Mouse (Mus musculus) hindbrain, embryonic 16.5 days (tissue): ENCODE results near the gene Smurf2. TPM values are rescaled to one million over a fixed set of nuclear protein-coding genes. Genes with fewer than 3 reads are reported as not detected.
A peak's percentile ranks its signal among the peaks of the same experiment; 100 is the strongest.

Experiments used
- ATAC-seq: fragments of 200-750 bp; cut with Nextera tagmentation; 2 replicates; pipeline ENCODE4 v1.8.0; 2017; ENCODE audit warnings: moderate TSS enrichment, moderate library complexity
- H3K27ac ChIP-seq: fragments of 300-500 bp; sonication (generic); 2 replicates; pipeline ENCODE4 v1.5.1; 2014; ENCODE audit warnings: low read depth, mild to moderate bottlenecking, control low read depth, low read length, moderate library complexity
- H3K27me3 ChIP-seq: fragments of 300-500 bp; sonication (generic); replicated peaks from 2 replicates; pipeline ENCODE4 v1.6.1; 2014; ENCODE audit warnings: low read length; ENCODE audit not compliant: control insufficient read depth, insufficient read depth
- H3K36me3 ChIP-seq: fragments of 300-500 bp; sonication (generic); 2 replicates; pipeline ENCODE4 v1.6.1; 2014; ENCODE audit warnings: mild to moderate bottlenecking, low read length, moderate library complexity, mixed read lengths; ENCODE audit not compliant: control insufficient read depth, insufficient read depth
- H3K4me1 ChIP-seq: fragments of 300-500 bp; sonication (generic); 2 replicates; pipeline ENCODE4 v1.6.1; 2014; ENCODE audit warnings: low read depth, low read length; ENCODE audit not compliant: control insufficient read depth, insufficient read depth
- H3K4me2 ChIP-seq: fragments of 300-500 bp; sonication (generic); 2 replicates; pipeline ENCODE4 v1.6.1; 2014; ENCODE audit warnings: mild to moderate bottlenecking, low read length, control low read depth, moderate library complexity
- H3K4me3 ChIP-seq: fragments of 300-500 bp; sonication (generic); 2 replicates; pipeline ENCODE4 v1.5.1; 2014; ENCODE audit warnings: mild to moderate bottlenecking, low read length, control low read depth, moderate library complexity
- H3K9ac ChIP-seq: fragments of 300-500 bp; sonication (generic); 2 replicates; pipeline ENCODE4 v1.6.1; 2014; ENCODE audit warnings: low read depth, mild to moderate bottlenecking, control low read depth, low read length, moderate library complexity
- H3K9me3 ChIP-seq: fragments of 300-500 bp; sonication (generic); 2 replicates; pipeline ENCODE4 v1.6.1; 2014; ENCODE audit warnings: mild to moderate bottlenecking, low read length, moderate library complexity; ENCODE audit not compliant: control insufficient read depth
- WGBS: fragments of 180-500 bp; shearing (Covaris S2); extraction: QIAGEN DNeasy Blood & Tissue Kit; methylation state at CpG from one replicate; pipeline ENCODE4 v1.1.7; 2014; 5-methylcytosine and 5-hydroxymethylcytosine counted together
- polyA plus RNA-seq: library from polyadenylated mRNA; unstranded; fragments of >200 nt; fragmentation: Nextera tagmentation; extraction: Ambion mirVana; gene quantifications from 2 replicates; pipeline ENCODE4 v1.2.1, GENCODE M21; 2015

Gene Smurf2
- polyA plus RNA-seq, 1 experiment from 2014 or later, result 10.6 TPM

DNA sequence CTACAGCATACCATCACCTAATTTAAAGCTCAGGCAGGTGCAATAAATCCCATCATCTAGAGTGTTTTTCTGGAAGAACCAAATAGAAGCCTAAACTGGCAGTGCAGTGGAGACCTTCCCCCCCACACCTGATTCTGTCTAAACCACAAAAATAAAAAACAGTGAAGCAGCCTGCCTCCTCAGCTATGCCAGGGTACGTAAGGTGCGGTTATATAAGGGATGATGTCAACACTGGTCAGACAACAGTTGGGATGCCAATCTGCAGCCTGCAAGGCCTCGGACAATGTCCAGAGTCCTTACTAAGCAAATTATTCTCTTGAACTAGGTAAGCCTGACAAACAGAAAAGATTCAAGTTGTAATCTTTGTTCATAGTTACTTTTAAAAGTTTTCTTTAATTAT is 78.5 kb downstream of the Smurf2 start:
- 94% methylated on average over 3 of the region's 3 CpGs for WGBS
- peaks cover 12% of the 10 kb centered on the region for H3K36me3 ChIP-seq
- no peak overlapping the region for H3K4me3 ChIP-seq

DNA sequence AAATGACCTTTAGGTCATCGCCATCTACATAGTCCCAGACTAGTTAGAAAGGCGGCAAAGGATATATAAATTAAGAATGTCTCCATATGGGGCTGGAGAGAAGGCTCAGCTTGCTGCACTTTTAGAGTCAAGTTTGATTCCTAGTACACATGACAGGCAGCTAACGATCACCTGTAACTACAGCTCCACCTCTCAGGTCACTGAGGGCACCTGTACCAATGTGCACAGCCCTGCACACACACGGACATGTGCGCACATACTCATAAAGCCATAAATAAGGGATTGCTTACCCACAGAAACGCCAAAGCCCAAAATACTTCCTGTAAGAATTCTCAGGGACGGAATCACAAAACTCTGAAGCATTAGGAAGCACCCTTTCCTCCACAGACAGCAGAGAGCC is 92.4 kb downstream of the Smurf2 start:
- Histone ChIP-seq H3K4me2 (no peak overlapping the region), H3K27ac (no peak overlapping the region), H3K36me3 (peaks cover 15% of the 10 kb centered on the region), H3K9me3 (no peaks in the 10 kb centered on the region), H3K4me1 (no peaks in the 10 kb centered on the region), H3K4me3 (no peak overlapping the region), H3K9ac (no peak overlapping the region), H3K27me3 (no peaks in the 10 kb centered on the region)
- ATAC-seq, result no peak
- 96% methylated on average over 7 of the region's 7 CpGs for WGBS

More for the DNA sequence above, 78.5 kb downstream of the Smurf2 start:
- no peak overlapping the region for H3K4me2 ChIP-seq
- H3K4me1 ChIP-seq, result no peaks in the 10 kb centered on the region
- no peaks in the 10 kb centered on the region for H3K27me3 ChIP-seq
- H3K27ac ChIP-seq, result no peak overlapping the region
- H3K9ac ChIP-seq, result no peak overlapping the region
- no peak for ATAC-seq
- H3K9me3 ChIP-seq, result no peaks in the 10 kb centered on the region

DNA sequence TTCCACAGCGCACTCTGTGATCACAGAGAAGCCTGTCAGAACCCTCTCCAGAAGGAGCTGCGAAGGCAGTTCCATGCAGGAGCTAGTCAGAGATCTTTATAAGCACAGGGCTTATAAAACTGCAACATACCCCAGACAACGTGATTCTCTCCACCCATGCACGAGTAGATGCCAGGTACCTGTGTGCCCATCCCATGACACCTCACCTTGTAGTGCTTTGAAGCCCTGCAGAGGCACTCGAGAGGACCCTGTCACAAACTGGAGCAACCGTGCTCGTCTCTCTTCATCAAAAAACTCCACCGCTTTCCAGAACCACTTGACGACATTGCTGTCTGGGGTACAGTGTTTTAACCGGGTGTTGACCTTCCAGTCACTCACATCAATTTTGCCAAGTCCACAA is 96.1 kb downstream of the Smurf2 start:
- H3K4me1 ChIP-seq, result no peaks in the 10 kb centered on the region
- H3K27me3 ChIP-seq, result no peaks in the 10 kb centered on the region
- H3K36me3 ChIP-seq, result peaks cover 20% of the 10 kb centered on the region
- no peak overlapping the region for H3K4me3 ChIP-seq
- H3K4me2 ChIP-seq, result no peak overlapping the region
- ATAC-seq, result no peak
- no peaks in the 10 kb centered on the region for H3K9me3 ChIP-seq
- no peak overlapping the region for H3K9ac ChIP-seq
- no peak overlapping the region for H3K27ac ChIP-seq
- WGBS, result 93% methylated on average over 10 of the region's 10 CpGs

DNA sequence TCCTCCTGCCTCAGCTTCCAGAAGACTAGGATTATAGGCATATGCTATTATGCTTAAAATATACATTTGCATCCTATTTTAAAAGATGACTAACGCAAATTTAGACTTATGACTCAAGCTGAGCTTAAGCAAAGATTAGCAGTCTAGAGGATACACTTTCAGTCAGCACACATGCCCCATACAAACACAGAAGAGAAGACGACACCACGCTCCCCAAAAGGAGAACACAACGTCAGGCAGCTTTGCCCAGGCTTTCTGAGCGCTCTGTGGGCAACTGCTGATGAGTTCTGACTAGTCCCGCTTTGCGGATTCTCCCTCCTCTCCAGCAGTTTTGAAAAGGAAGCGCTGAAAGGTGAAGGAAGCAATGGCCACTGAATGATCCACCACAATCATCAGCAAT is 96.8 kb downstream of the Smurf2 start:
- 93% methylated on average over 8 of the region's 8 CpGs for WGBS
- H3K27ac ChIP-seq, result no peak overlapping the region
- H3K4me2 ChIP-seq, result no peak overlapping the region
- no peak overlapping the region for H3K9ac ChIP-seq
- no peak overlapping the region for H3K4me3 ChIP-seq
- no peaks in the 10 kb centered on the region for H3K27me3 ChIP-seq
- peaks cover 22% of the 10 kb centered on the region for H3K36me3 ChIP-seq
- ATAC-seq, result no peak
- H3K9me3 ChIP-seq, result no peaks in the 10 kb centered on the region
- H3K4me1 ChIP-seq, result peaks cover 3% of the 10 kb centered on the region

- ATAC-seq, result no peak
- no peak overlapping the region for H3K9ac ChIP-seq
- no peaks in the 10 kb centered on the region for H3K27me3 ChIP-seq
- no peak overlapping the region for H3K27ac ChIP-seq
- 81% methylated on average over 5 of the region's 5 CpGs for WGBS
- peaks cover 25% of the 10 kb centered on the region for H3K36me3 ChIP-seq
- H3K4me3 ChIP-seq, result no peak overlapping the region
- H3K4me1 ChIP-seq, result peaks cover 7% of the 10 kb centered on the region
- H3K9me3 ChIP-seq, result no peaks in the 10 kb centered on the region
- H3K4me2 ChIP-seq, result no peak overlapping the region
Measured at GRCm38 (mm10) chr11:106822911-106823310, 97.6 kb downstream of the Smurf2 start.

GRCm38 (mm10) chr11:106822491-106822890 is 98.0 kb downstream of the Smurf2 start:
- no peak overlapping the region for H3K9ac ChIP-seq
- 91% methylated on average over 8 of the region's 8 CpGs for WGBS
- ATAC-seq, result no peak
- H3K36me3 ChIP-seq, result peaks cover 22% of the 10 kb centered on the region
- H3K4me2 ChIP-seq, result no peak overlapping the region
- no peak overlapping the region for H3K4me3 ChIP-seq
- H3K27ac ChIP-seq, result no peak overlapping the region
- H3K9me3 ChIP-seq, result no peaks in the 10 kb centered on the region
- H3K4me1 ChIP-seq, result peaks cover 10% of the 10 kb centered on the region
- no peaks in the 10 kb centered on the region for H3K27me3 ChIP-seq

GRCm38 (mm10) chr11:106821397-106821796 is 99.1 kb downstream of the Smurf2 start:
- Histone ChIP-seq H3K9me3 (no peaks in the 10 kb centered on the region), H3K27me3 (no peaks in the 10 kb centered on the region), H3K4me3 (no peak overlapping the region), H3K4me1 (peaks cover 10% of the 10 kb centered on the region), H3K4me2 (no peak overlapping the region), H3K36me3 (peaks cover 19% of the 10 kb centered on the region), H3K9ac (no peak overlapping the region), H3K27ac (no peak overlapping the region)
- 87% methylated on average over 6 of the region's 6 CpGs for WGBS
- ATAC-seq, result no peak

DNA sequence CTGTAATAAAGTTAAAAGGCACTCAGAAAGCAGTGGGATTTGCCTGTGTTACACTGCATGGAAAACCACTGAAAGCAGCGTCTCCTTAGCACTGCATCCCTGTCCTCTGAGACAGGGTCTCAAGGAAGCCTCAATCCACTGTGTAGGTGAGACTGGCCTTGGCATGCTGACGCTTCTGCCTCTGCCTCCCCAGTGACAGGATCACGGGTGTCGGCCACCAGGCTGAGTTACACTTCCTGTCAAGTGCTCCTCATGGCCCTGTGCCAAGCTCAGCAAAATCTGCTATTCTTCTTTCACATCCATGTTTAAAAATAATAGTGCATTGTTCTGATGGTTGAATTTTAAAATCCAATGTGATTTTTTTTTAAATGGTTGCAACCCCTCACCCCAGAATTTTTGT is 99.5 kb downstream of the Smurf2 start:
- Histone ChIP-seq H3K27me3 (no peaks in the 10 kb centered on the region), H3K4me2 (no peak overlapping the region), H3K4me1 (peaks cover 10% of the 10 kb centered on the region), H3K27ac (no peak overlapping the region), H3K36me3 (peaks cover 21% of the 10 kb centered on the region), H3K9ac (no peak overlapping the region), H3K9me3 (no peaks in the 10 kb centered on the region), H3K4me3 (no peak overlapping the region)
- WGBS, result 69% methylated on average over 4 of the region's 4 CpGs
- no peak for ATAC-seq

DNA sequence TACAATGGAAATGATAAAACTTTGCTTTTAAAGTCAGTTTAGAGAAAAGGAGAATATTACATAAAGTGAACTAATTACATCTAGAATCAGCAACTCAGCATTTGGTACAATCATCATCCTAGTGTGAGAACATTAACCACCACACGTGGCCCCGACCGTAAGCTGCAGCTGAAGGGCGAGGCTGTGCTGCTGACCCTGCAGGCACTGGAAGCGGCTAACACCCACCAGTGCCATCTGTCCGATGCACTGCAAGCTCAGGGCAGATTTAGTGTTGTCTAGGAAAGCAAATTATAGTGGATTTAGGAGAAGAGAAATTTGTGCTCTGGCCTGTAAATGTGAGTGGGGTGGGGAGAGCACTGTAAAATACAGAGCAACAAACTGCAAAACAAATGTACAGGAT is 100.3 kb downstream of the Smurf2 start:
- Histone ChIP-seq H3K4me1 (peaks cover 10% of the 10 kb centered on the region), H3K9ac (no peak overlapping the region), H3K4me3 (no peak overlapping the region), H3K27me3 (no peaks in the 10 kb centered on the region), H3K4me2 (no peak overlapping the region), H3K27ac (no peak overlapping the region), H3K36me3 (peaks cover 23% of the 10 kb centered on the region), H3K9me3 (no peaks in the 10 kb centered on the region)
- ATAC-seq, result 0 out of 2 replicates have a peak, but pooled peaks have one; percentile 55
- 68% methylated on average over 6 of the region's 6 CpGs for WGBS

DNA sequence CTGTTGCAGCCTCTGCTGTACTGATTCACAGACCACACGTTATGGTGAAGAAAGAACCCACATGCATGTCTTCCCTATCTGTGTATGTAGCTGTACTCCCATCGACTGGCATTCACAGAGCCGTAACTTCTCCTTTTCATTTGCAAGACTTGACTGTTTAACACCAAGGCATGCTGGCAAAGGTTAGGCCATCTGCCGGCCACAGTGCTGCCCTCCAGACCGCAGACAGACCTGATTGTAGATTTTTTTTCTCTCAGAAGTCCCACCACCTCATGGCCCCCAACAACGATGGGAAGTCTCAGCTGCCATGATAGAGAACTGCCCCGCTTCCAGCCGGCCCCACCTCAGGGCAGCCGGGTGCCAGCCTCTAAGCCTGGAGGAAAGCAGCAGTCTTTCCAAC is 100.9 kb downstream of the Smurf2 start:
- Histone ChIP-seq H3K27me3 (no peaks in the 10 kb centered on the region), H3K27ac (peak overlapping the region; percentile 32; the same call in 1 of the 2 replicates), H3K36me3 (peaks cover 27% of the 10 kb centered on the region), H3K4me1 (peaks cover 10% of the 10 kb centered on the region), H3K4me3 (no peak overlapping the region), H3K9ac (no peak overlapping the region), H3K9me3 (no peaks in the 10 kb centered on the region), H3K4me2 (no peak overlapping the region)
- no peak for ATAC-seq
- WGBS, result 84% methylated on average over 9 of the region's 9 CpGs
